Mouse (Mus musculus) lung, adult 2 months (tissue): ENCODE measurements around the gene Nelfb. TPM values are rescaled to one million over a fixed set of nuclear protein-coding genes. Genes with fewer than 3 reads are reported as not detected.

ENCODE experiments used
- DNase-seq: peaks from one replicate; pipeline ENCODE4 v3.0.0; 2022
- H3K4me1 ChIP-seq: fragments of 200-500 bp; 2 replicates; pipeline ENCODE4 v1.6.1; 2011; ENCODE audit warnings: low read length; ENCODE audit not compliant: control insufficient read depth, insufficient read depth
- H3K4me3 ChIP-seq: fragments of 200-500 bp; replicated peaks from 2 replicates; pipeline ENCODE3; 2011; ENCODE audit warnings: low read depth, mild to moderate bottlenecking, control low read depth, low read length; ENCODE audit errors: extremely low read depth
- CTCF ChIP-seq: fragments of 200-500 bp; IDR thresholded peaks from 2 replicates; pipeline ENCODE4 v1.5.1; 2011; ENCODE audit warnings: mild to moderate bottlenecking, low read length, control low read depth; ENCODE audit not compliant: insufficient read depth
- POLR2A ChIP-seq: fragments of 200-500 bp; IDR thresholded peaks from 2 replicates; pipeline ENCODE4 v1.6.1; 2011; ENCODE audit warnings: low read depth, mild to moderate bottlenecking, control low read depth, low read length, borderline replicate concordance; ENCODE audit errors: extremely low read depth
- WGBS: fragments of 180-500 bp; shearing (Covaris S2); methylation state at CpG from one replicate; pipeline ENCODE4 v1.1.7; 2018; 5-methylcytosine and 5-hydroxymethylcytosine counted together
- polyA plus RNA-seq: library from polyadenylated mRNA; depleted of rRNA; stranded (reverse); fragments of >200 nt; gene quantifications from 2 replicates; pipeline ENCODE4 v1.2.3, GENCODE M21; 2012; rRNA removed

The Nelfb gene
- polyA plus RNA-seq, 1 experiment = 94.5 TPM

DNA sequence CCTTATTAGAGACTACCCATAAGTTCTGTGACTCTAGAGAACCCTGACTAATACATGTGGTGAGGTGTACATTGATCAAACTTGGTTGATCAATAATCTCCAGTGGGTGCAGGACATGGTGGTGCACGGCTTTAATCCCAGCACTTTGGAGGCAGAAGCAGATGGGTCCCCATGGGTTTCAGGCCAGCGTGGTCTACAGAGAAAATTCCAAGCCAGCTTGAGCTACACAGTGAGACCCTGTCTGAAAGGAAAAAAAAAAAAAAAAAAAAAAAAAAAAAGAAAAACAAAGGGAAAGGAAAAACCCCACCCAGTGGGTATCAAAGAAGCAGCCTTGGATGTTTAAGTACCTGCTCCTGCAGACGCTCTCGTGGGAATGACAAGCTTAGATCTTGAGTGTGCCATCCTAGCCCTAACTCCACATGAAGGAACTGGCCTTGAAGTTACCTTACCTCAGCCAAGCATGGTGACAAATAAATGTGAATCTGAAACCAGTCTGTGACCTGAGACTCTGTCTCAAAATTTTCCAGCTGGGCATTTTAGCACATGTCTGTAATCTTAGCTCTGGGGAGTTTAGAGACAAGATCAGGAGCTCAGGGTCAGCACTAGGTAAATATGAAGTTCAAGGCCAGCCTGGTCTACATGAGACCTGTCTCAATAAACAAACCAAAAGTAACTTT lies 59.9 kb downstream of the Nelfb start:
- DNase-seq = no peak
- Histone ChIP-seq H3K4me3 (no peak overlapping the region), H3K4me1 (peaks cover 4% of the 10 kb centered on the region)
- 56% methylated on average over 4 of the region's 4 CpGs for WGBS
- TF ChIP-seq CTCF (no peak), POLR2A (no peak)

Other genes starting within 250 kb of the Nelfb start
- 12.8 and 17.6 TPM in 2 replicates for gene Dph7, start 249.1 kb downstream of the Nelfb start, polyA plus RNA-seq
- gene Mrpl41, start 236.4 kb downstream of the Nelfb start, polyA plus RNA-seq = 17.8 and 23.4 TPM in 2 replicates
- gene Pnpla7, start 235.5 kb downstream of the Nelfb start, polyA plus RNA-seq = 17.6 and 26.9 TPM in 2 replicates
- gene Nsmf, start 157.1 kb downstream of the Nelfb start, polyA plus RNA-seq = 124 and 135 TPM in 2 replicates
- gene Entpd8, start 131.2 kb downstream of the Nelfb start, polyA plus RNA-seq = 2.0 and 2.6 TPM in 2 replicates
- gene Noxa1, start 116.3 kb downstream of the Nelfb start, polyA plus RNA-seq = 2.1 and 2.4 TPM in 2 replicates
- 46.0 and 69.2 TPM in 2 replicates for gene Nrarp, start 30.7 kb downstream of the Nelfb start, polyA plus RNA-seq
- gene Tor4a, start 14.6 kb downstream of the Nelfb start, polyA plus RNA-seq = 52.8 and 54.9 TPM in 2 replicates
- gene Stpg3, start 3.1 kb upstream of the Nelfb start, polyA plus RNA-seq = not detected in 2 replicates
- gene Fam166a, start 7.3 kb upstream of the Nelfb start, polyA plus RNA-seq = 0.17 TPM in 1 of 2 replicates, not detected in the other
- 490 and 623 TPM in 2 replicates for gene Tubb4b, start 13.2 kb upstream of the Nelfb start, polyA plus RNA-seq
- not detected in 2 replicates for gene Slc34a3, start 22.9 kb upstream of the Nelfb start, polyA plus RNA-seq
- gene Rnf224, start 25.3 kb upstream of the Nelfb start, polyA plus RNA-seq = 0.76 TPM in 1 of 2 replicates, not detected in the other
- 14.1 and 28.6 TPM in 2 replicates for gene Rnf208, start 30.8 kb upstream of the Nelfb start, polyA plus RNA-seq
- gene Cysrt1, start 31.0 kb upstream of the Nelfb start, polyA plus RNA-seq = 120 TPM in 1 of 2 replicates, not detected in the other
- gene AL732309.1, start 35.4 kb upstream of the Nelfb start, polyA plus RNA-seq = 15.0 and 20.9 TPM in 2 replicates
- 53.5 and 54.5 TPM in 2 replicates for gene Tmem203, start 44.0 kb upstream of the Nelfb start, polyA plus RNA-seq
- gene Tprn, start 51.1 kb upstream of the Nelfb start, polyA plus RNA-seq = 17.4 and 24.3 TPM in 2 replicates
- 41.6 and 49.5 TPM in 2 replicates for gene Ssna1, start 60.9 kb upstream of the Nelfb start, polyA plus RNA-seq
- gene Anapc2, start 61.0 kb upstream of the Nelfb start, polyA plus RNA-seq = 82.1 and 133 TPM in 2 replicates
- 0.40 TPM in 1 of 2 replicates, not detected in the other for gene Tmem210, start 76.7 kb upstream of the Nelfb start, polyA plus RNA-seq
- gene Lrrc26, start 78.4 kb upstream of the Nelfb start, polyA plus RNA-seq = 52.8 and 59.6 TPM in 2 replicates
- gene Grin1, start 107.7 kb upstream of the Nelfb start, polyA plus RNA-seq = 0.46 and 0.52 TPM in 2 replicates
- 14.4 and 18.1 TPM in 2 replicates for gene Man1b1, start 120.8 kb upstream of the Nelfb start, polyA plus RNA-seq
- 33.6 and 36.4 TPM in 2 replicates for gene Dpp7, start 144.9 kb upstream of the Nelfb start, polyA plus RNA-seq
- 59.5 and 65.3 TPM in 2 replicates for gene Uap1l1, start 154.2 kb upstream of the Nelfb start, polyA plus RNA-seq
- gene Sapcd2, start 160.8 kb upstream of the Nelfb start, polyA plus RNA-seq = 5.5 and 6.3 TPM in 2 replicates
- gene Entpd2, start 184.4 kb upstream of the Nelfb start, polyA plus RNA-seq = 18.4 and 18.6 TPM in 2 replicates
- 166 and 185 TPM in 2 replicates for gene Npdc1, start 187.9 kb upstream of the Nelfb start, polyA plus RNA-seq
- gene Fut7, start 211.8 kb upstream of the Nelfb start, polyA plus RNA-seq = 2.1 and 3.0 TPM in 2 replicates
- 52.4 and 61.5 TPM in 2 replicates for gene Abca2, start 217.2 kb upstream of the Nelfb start, polyA plus RNA-seq
- gene Clic3, start 245.3 kb upstream of the Nelfb start, polyA plus RNA-seq = 1,602 and 1,847 TPM in 2 replicates
- 74.6 and 76.0 TPM in 2 replicates for gene Paxx, start 249.6 kb upstream of the Nelfb start, polyA plus RNA-seq